Mouse (Mus musculus) liver, postnatal 0 days (tissue): ENCODE data around the gene Vasn.

Experiments used
- CTCF ChIP-seq: sonication (generic); IDR thresholded peaks from 2 replicates; pipeline ENCODE4 v1.5.1; 2016; ENCODE audit warnings: antibody characterized with exemption, low read depth
- EP300 ChIP-seq: IDR thresholded peaks from 2 replicates; pipeline ENCODE4 v1.6.1; 2016; ENCODE audit warnings: antibody characterized with exemption, low read depth, mild to moderate bottlenecking

GRCm38 (mm10) chr16:4593971-4594813 lies 45.5 kb upstream of the Vasn start, which contains the start of gene Glis2:
- TF ChIP-seq CTCF (no peak), EP300 (no peak)
